Mouse (Mus musculus): ENCODE data around the gene Farp2.

Gene Farp2

DNA sequence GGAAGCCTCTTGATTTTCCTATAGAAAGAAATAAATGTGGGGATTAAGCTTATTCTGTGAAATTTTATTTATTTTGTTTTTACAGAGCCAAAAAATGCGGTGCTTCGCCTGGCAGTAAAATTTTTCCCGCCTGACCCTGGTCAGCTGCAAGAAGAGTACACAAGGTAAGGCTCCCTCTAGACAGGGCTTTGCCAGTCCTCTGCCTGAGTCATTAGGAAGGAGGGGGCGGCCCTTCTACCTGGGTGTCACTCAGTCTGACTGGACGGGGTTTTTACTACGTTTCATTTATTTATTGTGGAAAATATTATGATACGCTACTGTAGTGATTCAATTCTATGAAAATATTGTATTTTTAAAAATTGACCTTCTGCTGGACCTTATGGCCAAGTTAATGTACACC lies 51.3 kb downstream of the Farp2 start:
- in situ Hi-C loops (cut with MseI, MboI) = no loop called here

DNA sequence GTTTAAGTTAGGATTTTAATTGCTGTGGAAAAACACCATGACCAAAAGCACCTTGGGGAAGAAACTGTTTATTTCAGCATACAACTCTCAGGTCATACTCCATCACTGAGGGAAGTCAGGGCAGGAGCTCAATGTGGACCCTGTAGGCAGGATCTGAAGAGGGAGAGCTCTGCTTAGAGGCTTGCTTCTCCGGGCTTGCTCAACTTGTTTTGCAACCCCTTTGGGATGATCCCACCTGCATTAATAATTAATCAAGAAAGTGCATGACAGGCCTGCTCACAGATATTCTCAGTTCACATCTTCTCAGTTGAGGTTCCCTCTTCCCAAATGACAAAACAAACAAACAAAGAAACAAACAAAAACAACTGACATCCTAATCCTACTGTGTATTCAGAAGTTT lies 51.8 kb downstream of the Farp2 start:
- in situ Hi-C loops (cut with MseI, MboI) = no loop called here

DNA sequence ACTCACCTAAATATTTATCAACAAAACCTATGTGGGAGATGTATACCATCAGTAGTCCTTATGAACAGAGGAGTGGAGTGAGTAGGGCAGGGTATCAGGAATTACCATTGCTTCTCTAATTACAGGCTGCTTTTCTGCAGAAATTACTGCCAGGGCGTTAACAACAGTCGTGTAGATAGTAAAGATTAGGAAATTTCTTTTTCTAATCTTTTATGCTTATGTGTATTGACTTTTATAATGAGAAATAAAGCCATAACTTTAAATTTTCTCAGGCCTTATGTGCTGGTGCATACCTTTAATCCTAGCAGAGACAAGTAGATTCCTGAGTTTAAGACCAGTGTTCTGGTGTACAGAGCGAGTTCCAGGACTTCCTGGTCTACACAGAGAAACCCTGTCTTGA lies 52.9 kb downstream of the Farp2 start:
- in situ Hi-C loops (cut with MseI, MboI) = no loop called here

DNA sequence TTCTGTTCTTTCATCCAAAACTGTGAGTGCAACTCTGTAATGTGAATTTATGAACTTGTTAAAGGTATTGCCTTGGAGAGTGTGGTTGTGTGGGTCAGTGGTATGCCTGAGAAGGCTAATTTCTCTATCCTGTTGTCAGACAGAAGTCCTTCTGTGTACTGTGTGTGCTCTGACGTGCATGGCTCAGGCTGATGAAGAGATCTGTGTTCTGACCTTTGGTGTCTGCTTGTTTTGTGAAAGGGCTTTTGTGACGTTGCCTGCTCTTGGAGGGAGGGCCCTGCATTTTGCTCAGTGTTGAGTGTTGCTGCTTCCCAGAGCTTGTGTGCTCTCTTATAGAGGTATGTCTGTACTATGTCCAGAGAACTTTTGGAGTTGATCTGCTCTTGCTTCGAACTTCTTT lies 55.1 kb downstream of the Farp2 start:
- in situ Hi-C loops (cut with MseI, MboI) = no loop called here

DNA sequence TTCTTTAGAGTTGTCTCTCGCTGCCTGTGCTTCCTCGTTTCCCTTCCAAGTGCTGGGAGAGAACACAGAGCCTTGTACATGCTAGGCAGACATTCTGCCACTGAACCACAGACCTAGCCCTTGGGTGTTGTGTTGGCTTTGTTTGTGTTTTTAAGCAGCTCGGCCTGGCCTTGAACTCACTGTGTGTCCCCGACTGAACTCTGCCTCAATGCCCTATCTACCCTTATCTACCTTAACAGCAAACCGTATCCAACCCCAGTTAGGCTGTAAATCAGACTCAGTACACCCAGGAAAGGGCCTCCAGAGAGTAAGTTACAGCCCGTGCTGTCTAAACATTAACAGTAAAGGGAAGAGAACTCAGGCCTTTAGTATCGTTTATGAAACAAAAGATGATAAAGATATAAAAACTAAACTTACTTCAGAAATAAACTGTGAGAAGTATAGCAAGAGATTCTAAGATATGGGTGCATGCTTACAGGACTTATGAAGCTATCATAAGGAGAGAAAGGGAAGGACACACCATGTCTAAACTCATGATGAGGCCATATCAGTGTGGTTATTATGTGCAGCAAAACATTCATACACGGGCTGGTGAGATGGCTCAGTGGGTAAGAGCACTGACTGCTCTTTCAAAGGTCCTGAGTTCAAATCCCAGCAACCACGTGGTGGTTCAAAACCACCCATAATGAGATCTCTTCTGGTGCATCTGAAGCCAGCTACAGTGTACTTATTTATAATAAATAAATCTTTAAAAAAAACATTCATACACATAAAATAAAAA lies 56.0 kb downstream of the Farp2 start:
- in situ Hi-C loops (cut with MseI, MboI) = no loop called here

DNA sequence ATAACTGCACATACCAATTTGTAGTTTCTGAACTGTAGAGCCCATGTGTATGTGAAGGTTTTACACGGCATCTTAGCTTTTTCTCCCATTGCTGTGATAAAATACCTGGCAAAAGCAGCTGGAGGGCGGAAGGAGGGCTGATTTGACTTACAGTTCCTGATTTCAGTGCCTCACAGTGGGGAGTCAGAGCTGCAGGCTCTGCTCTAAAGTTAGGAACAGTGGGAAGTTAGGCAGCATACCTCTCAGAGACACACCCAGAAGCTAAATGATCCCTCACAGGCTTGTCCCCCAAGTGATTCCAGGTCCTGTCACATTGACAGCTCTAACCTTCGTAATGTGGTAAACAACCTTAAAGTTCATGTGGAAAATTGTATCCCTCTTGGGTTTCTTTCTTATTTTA lies 65.2 kb downstream of the Farp2 start:
- in situ Hi-C loops (cut with MseI, MboI) = no loop called here

DNA sequence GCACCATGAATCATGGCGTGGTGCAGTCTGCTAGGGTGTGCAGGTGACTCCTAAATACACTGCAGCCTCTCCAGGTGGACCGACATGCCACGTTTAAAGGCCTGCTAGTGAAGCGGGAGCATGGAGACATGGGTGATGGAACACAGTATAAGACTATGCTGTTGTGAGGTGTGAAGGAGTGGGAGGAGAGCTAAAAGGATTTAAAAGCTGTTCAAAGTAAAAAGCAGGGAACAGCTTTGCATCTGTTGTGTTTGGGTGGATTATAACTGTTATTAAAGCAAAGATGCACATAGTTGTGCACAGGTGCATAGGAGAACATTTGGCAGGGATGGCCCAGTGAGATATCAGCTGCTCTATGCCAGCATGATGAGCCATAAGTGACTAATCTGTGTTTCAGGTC lies 66.0 kb downstream of the Farp2 start:
- in situ Hi-C loops (cut with MseI, MboI) = no loop called here

DNA sequence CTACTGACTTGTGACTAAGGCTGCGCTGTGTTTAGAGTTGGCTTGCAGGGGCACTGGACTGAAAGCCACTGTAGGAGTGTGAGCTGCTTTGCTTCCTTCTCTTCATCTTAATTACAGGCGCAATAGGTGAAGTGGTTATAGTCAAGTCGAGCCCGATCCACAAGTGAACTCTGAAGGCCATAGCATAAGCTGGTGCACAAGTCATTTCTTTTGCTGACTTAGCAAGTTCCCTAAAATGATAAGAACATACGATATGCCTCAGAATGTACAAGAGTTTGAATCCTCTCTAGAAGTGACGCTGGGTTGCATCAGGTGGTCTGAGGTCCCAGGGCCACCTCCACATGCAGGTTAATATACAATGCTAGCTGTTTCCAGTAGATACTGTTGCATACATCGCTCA lies 69.7 kb downstream of the Farp2 start:
- in situ Hi-C loops (cut with MseI, MboI) = no loop called here

DNA sequence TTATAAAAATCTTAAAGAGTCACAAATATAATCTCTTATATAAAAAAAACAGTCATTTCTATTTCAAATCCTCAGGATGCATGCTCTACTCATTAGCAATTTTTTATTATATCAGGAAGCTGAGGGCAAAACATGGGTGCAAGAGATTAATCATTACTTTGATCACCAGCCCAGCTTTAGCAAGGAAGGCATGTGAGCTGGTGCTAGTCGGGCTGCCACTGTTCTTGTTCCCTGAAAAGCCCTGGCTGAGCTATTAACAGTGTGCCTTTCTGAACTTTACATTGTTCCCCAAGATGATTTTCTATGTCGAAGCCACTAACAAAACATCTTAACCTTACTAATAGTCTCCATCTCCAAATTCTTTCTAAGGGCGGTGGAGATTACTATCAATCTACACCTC lies 76.5 kb downstream of the Farp2 start:
- in situ Hi-C loops (cut with MseI, MboI) = no loop called here

DNA sequence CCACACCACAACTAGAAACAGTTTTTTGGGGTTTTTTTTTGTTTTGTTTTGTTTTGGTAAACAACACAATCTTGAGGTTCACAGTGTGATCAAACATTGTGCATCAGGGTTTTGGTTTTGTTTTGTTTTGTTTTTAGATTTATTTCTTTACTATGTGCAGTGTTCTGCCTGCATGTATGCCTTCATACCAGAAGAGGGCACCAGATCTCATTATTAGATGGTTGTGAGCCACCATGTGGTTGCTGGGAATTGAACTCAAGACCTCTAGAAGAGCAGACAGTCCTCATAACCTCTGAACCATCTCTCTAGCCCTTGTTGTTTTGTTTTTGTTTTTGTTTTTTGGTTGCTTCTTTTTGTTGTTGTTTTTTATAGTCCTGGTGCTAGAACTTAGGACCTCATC lies 82.1 kb downstream of the Farp2 start:
- in situ Hi-C loops (cut with MseI, MboI) = no loop called here

DNA sequence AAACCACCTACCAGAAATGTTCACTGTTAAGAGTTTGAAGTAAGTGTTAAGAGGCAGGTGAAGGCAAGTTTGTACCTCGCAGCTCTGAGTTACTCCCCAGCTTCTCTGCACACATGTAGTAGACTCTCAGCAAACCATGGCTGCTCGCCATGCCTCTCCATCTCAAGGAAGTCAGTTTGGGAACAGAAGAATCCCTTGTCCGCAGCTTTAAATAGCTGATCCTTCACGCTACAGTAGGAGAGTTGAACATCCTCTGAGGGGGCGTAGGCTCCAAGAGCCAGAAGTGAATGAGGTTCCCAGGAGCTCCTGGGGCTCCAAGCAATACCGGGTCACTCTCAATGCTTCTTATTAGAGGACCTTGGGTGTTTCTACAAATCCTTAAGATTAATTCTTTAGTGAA lies 84.0 kb downstream of the Farp2 start:
- in situ Hi-C loops (cut with MseI, MboI) = no loop called here

DNA sequence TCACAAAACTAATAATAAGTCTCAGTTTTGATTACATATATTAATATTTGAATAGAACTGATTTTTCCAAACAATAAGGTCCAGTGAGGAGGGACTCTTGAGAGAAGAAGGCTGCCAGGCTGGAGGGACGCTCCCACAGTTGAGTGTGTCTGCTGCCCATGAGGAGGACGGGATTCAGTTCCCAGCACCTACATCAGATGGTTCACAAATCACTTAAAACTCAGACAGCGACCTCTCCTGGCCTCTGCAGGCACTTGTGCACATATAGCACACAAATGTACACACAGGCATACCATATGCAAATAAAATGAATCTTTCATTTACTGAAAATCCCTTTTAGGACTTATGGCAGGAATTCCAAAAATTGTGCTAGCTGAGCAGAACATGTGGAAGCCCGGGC lies 91.0 kb downstream of the Farp2 start:
- in situ Hi-C loops (cut with MseI, MboI) = no loop called here

DNA sequence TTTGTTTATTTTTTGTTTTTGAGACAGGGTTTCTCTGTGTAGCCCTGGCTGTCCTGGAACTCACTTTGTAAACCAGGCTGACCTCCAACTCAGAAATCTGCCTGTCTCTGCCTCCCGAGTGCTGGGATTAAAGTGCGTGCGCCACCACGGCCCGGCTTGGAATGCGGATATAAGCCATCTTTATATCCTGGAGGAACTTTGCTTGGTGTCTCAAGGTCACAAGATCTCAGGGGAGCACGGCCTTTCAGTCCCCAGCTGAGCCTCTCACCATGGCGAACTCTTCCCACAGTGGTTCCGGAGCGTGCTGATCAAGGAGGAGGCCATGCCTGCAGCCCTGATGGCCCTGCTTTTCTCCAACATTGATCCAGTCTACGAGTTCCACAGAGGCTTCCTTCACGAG lies 92.0 kb downstream of the Farp2 start:
- in situ Hi-C loops (cut with MseI, MboI) = no loop called here

DNA sequence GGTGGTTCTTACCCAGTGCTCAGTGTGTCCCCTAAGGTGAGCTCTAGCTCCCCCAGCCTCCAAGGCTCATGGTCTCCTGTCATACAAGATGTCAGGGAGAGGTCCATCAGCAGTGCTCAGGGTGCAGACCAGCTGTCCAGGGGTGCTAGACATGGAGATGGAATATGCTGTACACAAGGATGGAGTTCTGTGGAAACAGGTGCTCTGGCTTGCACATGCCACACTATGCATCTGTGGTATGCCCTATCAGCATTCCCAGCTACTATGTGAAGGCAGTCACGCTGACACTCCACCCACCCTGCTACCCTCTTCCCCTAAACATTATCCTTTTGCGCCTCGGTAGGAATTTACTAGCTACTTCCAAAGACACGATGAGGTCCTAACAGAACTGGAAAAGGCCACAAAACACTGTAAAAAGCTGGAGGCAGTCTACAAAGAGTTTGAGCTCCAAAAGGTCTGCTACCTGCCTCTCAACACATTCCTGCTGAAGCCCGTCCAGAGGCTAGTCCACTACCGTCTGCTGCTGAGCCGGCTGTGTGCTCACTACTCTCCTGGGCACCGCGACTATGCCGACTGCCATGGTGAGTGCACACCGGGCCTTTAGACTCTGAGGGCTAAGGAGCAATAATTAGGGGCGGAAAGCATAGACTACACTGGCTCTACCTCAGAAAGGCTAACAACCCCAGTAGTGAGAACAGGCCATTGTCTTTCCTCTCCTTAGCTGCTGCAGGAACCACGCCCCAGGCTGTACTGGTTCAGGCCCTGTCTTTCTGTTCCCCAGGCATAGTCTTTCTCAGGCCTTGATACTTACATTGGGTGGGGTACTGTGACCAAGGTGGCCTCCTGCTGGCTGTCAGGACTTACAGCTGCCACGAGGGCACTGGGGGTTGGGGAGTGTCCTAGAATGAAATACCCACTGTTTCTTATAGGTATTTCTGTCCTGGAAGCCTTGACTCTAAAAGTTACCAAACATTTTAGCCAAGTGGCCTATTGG lies 95.5 kb downstream of the Farp2 start:
- in situ Hi-C loops (cut with MseI, MboI) = no loop called here

DNA sequence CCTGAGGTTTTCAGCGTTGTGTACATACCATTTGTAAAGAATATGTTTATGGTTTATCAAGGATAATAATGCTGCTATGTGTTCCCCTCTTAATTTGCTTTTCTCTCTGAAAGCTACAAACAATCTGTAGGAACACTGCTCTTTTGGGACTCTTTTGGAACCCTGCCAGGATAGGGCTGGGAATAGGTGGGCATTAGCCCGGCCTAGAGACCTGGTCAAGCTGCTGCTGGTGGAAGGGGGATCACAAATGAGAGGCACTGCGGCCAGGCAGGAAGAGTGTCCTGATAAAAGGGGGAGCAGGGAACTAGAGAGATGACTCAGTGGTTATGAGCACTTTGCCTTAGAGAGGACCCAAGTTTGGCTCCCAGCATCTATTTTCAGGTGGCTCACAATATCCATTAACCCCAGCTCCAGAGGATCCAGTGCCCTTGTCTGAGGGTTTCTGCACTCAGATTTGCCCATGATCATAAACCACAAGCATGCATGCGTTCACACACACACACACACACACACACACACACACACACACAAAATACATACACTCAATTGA lies 96.9 kb downstream of the Farp2 start:
- in situ Hi-C loops (cut with MseI, MboI) = no loop called here

DNA sequence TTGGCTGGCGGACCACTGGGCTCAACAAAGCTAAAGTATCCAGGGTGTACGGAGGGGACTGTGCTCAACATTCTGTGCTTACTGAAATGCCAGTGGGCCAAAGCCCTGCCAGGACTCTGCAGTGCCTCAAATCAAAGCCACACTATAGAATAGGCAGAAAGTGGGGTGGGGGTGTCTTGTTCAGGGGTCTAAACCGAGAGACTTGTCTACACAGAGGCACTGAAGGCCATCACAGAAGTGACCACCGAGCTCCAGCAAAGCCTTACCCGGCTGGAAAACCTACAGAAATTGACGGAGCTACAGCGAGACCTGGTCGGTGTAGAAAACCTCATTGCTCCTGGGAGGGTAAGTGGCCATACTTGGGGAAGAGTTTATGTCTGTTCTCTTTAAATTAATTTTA lies 97.9 kb downstream of the Farp2 start:
- in situ Hi-C loops (cut with MseI, MboI) = no loop called here

DNA sequence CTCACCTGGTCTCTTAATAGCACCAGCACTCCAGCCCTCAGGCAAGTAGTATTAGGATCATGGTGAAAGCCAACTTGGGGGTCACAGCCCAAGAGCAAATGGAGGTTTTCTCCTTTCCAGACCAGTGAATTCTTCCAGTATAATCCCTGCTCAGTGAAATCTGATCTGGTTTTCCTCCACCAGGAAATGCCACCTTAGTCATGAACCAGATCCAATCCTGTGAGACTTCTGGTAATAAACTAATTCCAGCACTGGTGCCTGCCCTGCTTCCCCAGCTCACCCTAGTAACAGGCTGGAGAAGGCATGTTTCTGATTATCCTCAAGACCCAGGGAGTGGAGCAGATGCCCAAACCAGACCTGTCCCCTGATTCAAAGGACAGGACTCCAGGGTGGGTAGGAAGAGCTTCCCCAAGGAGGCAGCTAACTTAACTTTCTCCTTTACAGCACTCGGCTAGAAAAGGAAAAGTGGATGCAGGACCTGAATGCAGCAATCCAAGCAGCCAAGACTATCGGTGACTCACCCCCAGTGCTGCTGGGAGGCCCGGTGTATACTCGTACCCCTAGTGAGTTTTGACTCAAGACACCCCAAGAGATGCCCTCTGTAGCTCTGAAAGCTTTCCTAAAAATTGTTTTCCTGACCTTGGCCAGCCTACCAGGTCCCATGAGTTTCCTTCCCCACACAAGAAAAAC lies 106.3 kb downstream of the Farp2 start:
- in situ Hi-C loops (cut with MseI, MboI) = no loop called here

DNA sequence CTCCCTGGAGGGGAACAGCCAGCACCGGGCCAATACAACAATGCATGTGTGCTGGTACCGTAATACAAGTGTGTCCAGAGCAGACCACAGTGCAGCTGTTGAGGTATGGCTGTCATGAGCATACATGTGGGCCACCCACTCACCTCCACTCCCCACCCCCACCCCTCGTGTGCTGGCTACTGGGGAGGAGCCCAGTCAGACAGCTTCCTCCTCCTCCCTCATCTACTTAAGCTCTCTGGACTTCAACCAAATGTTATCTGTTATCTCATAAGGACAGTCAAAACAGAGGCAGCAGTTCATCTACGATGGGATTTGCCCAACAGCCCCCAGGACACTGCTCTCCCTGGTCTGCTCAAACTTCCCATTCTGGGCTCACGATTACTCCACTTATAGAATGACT lies 107.1 kb downstream of the Farp2 start:
- in situ Hi-C loops (cut with MseI, MboI) = no loop called here

DNA sequence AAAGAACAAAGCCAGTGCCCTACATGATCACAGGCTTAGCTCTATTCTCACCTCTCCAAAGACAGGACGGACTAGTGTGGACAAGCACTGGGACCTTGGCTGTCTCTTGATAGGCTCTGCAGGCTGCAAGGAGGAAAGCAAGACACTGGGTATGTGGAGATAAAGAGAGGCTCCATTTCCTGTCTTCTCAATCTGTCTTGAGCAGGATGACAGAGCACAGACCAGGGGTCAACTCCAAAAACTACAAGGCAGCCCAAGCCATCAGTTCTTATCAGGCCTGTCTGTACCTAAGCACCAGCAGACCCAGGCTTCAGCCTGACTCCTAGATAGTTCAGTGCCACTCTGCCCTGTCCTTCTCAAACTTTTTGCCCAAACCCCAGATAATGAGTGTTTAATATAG lies 112.6 kb downstream of the Farp2 start:
- in situ Hi-C loops (cut with MseI, MboI) = no loop called here

DNA sequence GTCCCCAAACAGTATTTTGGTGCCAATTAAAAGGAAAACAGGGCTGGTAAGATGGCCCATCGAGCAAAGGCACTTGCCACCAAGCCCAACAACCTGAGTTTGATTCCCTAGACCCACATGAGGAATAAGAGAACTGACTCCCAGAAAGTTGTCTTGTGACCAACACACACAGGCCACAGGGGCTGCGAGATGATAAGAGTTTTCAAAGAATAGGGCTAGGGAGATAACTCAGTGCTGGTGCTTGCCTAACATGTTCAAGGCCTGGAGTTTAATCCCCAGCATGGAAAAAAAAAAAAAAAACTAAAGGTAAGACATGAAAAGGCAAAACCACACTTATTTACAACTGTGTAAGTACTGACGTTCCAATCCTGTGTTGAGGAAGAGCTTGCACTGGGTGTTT lies 118.9 kb downstream of the Farp2 start:
- in situ Hi-C loops (cut with MseI, MboI) = no loop called here

DNA sequence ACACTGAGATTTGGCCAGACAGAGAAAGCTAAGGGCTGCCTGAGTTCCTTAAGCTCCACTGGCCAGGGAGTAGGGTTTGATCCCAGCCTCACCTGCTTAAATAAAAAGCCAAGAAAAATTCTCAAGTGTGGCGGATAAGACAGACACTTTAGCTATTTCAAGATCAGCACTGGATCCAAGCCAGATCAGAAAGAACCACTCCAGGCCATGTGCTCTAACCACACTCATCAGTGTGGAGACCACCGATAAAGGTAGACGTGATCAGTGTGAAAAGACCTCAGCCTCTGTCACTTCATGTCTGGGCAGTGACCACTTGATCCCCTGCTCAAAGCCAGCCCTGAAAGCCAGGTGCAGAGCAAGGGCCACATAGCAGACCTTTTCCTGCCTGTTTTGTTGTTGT lies 120.8 kb downstream of the Farp2 start:
- in situ Hi-C loops (cut with MseI, MboI) = no loop called here

DNA sequence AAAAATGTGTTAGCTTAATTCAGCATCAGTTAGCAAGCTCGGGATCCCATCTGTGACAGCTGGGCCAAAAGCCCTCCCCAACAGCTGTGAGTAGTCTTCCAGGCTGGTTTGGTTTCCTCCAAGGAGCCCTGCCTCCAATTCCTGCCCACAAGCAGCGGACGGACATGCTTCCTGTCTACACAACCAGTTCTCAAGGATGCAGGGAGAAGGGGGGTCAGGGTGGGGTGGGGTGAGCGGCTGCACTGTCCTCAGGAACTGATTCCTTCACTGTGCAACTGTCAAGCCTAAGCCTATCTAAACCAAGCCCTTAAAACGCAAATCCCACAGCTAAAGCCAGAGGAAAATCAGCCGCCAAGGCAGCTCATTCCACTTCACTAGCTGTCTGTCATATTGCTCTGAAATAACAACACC lies 122.6 kb downstream of the Farp2 start:
- in situ Hi-C loops (cut with MseI, MboI) = no loop called here

All from mouse trophoblast stem cell (cell line).